Mouse (Mus musculus): ENCODE results near the gene Dnaic2.

GRCm38 (mm10) chr11:114720535-114720934 is 6.7 kb upstream of the Dnaic2 start:
- no peak for TF ChIP-seq POLR2A (IDR thresholded peaks at IDR 0.05; ENCODE audit: borderline replicate concordance, insufficient read depth, low read length)
- no peak for TF ChIP-seq CTCF (IDR thresholded peaks at IDR 0.05; ENCODE audit: borderline replicate concordance, insufficient read depth, low read depth, low read length)

Measured in cerebellum, adult 2 months (tissue).